Mouse (Mus musculus): ENCODE data around the gene Mpst.

Gene Mpst

GRCm38 (mm10) chr15:78403896-78404295 lies 2.3 kb upstream of the Mpst start:
- 68% methylated on average over 1 of the region's 1 CpGs for WGBS

- 64% methylated on average over 11 of the region's 11 CpGs for WGBS
These were observed 1.1 kb upstream of the Mpst start for GRCm38 (mm10) chr15:78405098-78405497.

GRCm38 (mm10) chr15:78405517-78406211 lies 552 bp upstream of the Mpst start, which contains the start of gene Tst:
Gene Tst, minus strand, starts transcription at chr15:78405907.
- WGBS = 4% methylated on average over 34 of the region's 34 CpGs

- 58% methylated on average over 12 of the region's 12 CpGs for WGBS
These were observed 3.4 kb downstream of the Mpst start for GRCm38 (mm10) chr15:78409570-78410052.

GRCm38 (mm10) chr15:78413083-78413718 lies 7.0 kb downstream of the Mpst start:
- 90% methylated on average over 14 of the region's 14 CpGs for WGBS

- WGBS = 65% methylated on average over 1 of the region's 1 CpGs
These were observed 7.5 kb downstream of the Mpst start for GRCm38 (mm10) chr15:78413719-78414117.

- WGBS = 98% methylated on average over 8 of the region's 8 CpGs
These were observed 7.9 kb downstream of the Mpst start for GRCm38 (mm10) chr15:78414157-78414556.

GRCm38 (mm10) chr15:78416937-78417336 lies 10.7 kb downstream of the Mpst start:
- 50% methylated on average over 4 of the region's 4 CpGs for WGBS

- WGBS = 58% methylated on average over 13 of the region's 13 CpGs
These were observed 14.2 kb downstream of the Mpst start for GRCm38 (mm10) chr15:78420395-78420794.

- 17% methylated on average over 16 of the region's 16 CpGs for WGBS
These were observed 16.1 kb downstream of the Mpst start for GRCm38 (mm10) chr15:78422046-78422956.

- WGBS = 38% methylated on average over 11 of the region's 11 CpGs
These were observed 18.3 kb downstream of the Mpst start for GRCm38 (mm10) chr15:78424507-78424906.

GRCm38 (mm10) chr15:78425230-78425629 lies 19.0 kb downstream of the Mpst start:
- 77% methylated on average over 4 of the region's 4 CpGs for WGBS

GRCm38 (mm10) chr15:78428391-78429138 lies 22.3 kb downstream of the Mpst start, which contains the start of gene Kctd17:
Gene Kctd17, plus strand, starts transcription at chr15:78428564.
- WGBS = 1% methylated on average over 52 of the region's 52 CpGs

- 5% methylated on average over 3 of the region's 3 CpGs for WGBS
These were observed 22.9 kb downstream of the Mpst start for GRCm38 (mm10) chr15:78429139-78429459.

- WGBS = 71% methylated on average over 13 of the region's 13 CpGs
These were observed 23.8 kb downstream of the Mpst start for GRCm38 (mm10) chr15:78429871-78430622.

GRCm38 (mm10) chr15:78430874-78431273 lies 24.7 kb downstream of the Mpst start:
- WGBS = 70% methylated on average over 10 of the region's 10 CpGs

GRCm38 (mm10) chr15:78431541-78432121 lies 25.4 kb downstream of the Mpst start:
- 85% methylated on average over 7 of the region's 7 CpGs for whole genome bisulfite sequencing

GRCm38 (mm10) chr15:78434896-78435520 lies 28.8 kb downstream of the Mpst start:
- 25% methylated on average over 6 of the region's 6 CpGs for WGBS

- WGBS = 70% methylated on average over 11 of the region's 11 CpGs
These were observed 29.5 kb downstream of the Mpst start for GRCm38 (mm10) chr15:78435681-78436080.

Data from cerebral cortex, adult 2 months (tissue).